Mouse (Mus musculus) natural killer cell, adult 2 months (primary cell): ENCODE data around the gene Dnase1l3.

Experiments used
- DNase-seq, 2 experiments: peaks; one replicate each; pipeline ENCODE4 v3.0.0; 2022; ENCODE audit warnings: low spot score in 2 of 2

Dnase1l3 gene

DNA sequence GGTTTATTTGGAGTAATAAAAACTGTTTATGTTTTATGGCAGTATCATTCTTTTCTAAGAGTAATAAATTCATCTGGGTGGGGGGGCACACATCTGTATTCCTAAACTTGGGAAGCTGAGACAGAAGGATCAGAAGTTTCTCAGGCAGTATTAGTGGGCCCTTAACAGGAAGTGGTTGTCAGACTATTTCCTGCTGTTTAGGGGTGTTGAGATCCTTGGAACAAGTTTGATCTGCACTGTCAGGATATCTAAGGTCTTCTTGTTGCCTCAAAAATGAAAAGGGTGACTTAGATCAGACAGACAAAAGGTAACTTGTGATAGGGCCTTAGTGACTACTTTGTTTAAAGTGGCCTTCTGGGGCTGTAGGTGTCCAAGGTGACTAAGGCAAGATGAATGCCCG lies 16.2 kb downstream of the Dnase1l3 start:
- DNase-seq: no peak

DNA sequence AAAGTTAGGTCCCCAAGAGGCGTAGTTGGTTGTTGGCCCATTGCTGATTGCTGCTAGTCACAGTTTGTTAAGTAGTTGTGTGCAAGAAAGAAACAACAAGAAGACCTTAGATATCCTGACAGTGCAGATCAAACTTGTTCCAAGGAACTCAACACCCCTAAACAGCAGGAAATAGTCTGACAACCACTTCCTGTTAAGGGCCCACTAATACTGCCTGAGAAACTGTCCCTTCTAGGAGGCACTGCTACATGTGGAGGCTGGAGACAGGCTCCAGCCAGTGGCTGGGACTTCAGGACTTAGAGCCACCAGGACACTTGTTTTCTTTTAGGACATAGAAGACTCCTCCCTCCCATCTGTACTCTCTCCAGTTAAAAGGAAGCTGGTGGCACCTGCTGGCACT lies 16.9 kb downstream of the Dnase1l3 start:
- DNase-seq: no peak

DNA sequence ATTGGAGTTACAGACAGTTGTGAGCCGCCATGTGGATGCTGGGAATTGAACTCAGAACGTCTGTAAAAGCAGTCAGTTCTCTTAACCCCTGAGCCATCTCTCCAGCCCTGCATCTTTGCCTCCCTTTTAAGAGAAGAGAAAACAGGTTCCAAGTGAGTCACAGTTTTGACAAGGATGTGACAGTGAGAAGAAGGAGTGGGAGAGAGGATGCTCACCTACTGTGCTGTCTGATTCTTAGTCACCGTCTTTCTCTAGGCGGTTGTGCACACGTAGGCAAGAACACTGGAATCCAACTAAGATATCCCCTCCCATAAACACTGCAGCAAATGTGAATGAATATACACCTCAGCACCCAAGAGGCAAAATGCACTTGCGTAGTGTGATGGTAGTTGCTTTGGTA lies 19.2 kb downstream of the Dnase1l3 start:
- no peak for DNase-seq

- no peak for DNase-seq
These were observed 19.7 kb downstream of the Dnase1l3 start for GRCm38 (mm10) chr14:7974643-7975042.

- DNase-seq: no peak
These were observed 22.4 kb downstream of the Dnase1l3 start for GRCm38 (mm10) chr14:7971889-7972493.

DNA sequence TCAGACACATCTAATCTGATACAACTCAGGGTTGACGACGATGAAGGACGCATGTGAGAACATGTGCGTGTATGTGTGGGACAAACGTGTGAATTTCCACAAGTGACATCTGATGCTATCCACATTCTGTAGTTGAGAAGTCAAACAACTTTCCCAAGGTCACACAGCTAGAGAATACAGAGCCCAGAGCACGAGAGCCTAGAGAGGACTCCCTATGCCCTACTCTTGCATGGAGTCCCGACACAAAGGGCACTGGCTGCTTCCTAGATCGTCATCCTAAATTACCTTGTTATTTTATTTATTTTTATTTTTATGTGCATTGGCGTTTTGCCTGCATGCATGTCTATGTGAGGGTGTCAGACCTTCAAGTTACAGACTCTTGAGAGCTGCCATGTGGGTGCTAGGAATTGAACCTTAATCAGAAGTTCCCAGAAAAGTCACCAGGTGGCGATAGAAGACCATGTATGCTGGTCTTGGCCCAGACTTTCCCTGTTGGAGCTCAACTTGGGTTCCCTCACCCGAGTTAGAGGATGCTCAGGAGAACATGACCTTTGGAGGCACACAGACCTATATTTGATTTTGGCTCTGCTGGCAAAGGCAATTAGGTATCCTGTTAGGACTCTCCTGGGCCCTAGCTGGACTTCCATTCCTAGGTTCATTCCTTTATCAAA lies 30.0 kb downstream of the Dnase1l3 start:
- peak; percentile 26 to 57 for DNase-seq

- no peak for DNase-seq
These were observed 31.2 kb downstream of the Dnase1l3 start for GRCm38 (mm10) chr14:7963160-7963559.

DNA sequence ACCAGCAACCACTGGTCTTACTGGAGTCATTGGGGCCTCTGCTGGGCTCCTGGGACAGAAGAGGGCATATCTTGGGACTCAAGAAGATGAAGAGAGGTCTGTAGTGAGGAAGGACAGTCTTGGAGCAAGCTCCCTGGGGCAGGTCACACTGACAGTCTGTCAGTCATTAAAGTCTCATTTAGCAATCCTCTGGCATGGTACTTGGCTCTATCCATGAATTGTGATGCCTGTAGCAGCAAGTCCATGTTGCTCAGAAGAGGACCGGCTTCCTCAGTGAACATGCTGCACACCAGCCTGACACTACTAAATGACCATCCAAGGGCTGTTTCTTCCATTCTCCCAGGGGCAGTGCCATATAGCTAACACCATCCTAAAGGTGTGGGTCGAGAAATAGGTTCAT lies 31.7 kb downstream of the Dnase1l3 start:
- DNase-seq: no peak

DNA sequence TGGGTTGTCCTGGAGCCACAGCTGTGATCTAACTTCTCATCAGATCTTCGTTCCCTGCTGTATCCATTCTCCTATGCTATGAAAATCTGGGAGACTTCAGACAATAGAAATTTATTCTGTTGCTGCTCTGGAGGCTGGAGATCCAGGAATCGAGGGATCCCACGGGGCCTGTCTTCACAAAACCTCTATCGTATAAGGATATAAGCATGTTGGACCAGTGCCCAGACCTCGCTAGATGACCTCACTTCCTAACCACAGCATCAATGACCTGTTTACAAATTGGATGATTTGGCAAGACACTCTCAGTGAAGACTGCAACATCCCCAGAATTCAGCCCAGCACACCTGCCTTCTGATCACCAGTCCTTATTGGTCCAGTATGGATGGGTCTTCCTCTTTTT lies 32.7 kb downstream of the Dnase1l3 start:
- DNase-seq: no peak

- DNase-seq: no peak
These were observed 33.8 kb downstream of the Dnase1l3 start for GRCm38 (mm10) chr14:7960616-7961015.

GRCm38 (mm10) chr14:7957049-7957448 lies 37.3 kb downstream of the Dnase1l3 start, which contains the start of gene Gm45521:
TSS of gene Gm45521 (plus strand) at chr14:7957288.
- no peak for DNase-seq

DNA sequence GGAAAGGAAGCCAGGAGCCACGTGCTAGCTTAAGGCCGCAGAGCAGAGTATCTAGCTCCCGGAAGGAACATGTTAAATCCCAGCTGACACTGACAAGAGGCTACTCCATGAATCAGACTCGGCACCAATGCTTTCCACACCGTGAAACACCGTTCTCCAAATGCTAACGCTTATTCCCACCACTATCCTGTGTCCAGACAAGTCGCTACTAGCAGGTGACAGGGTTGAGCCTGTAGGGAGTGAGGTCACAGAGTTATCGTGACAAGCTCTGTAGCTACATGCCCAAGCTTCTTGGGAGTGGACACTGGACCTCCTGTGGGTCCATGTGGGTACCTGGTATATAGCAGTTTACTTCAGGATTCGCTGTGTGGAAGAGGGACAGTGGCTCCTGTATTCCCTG lies 37.9 kb downstream of the Dnase1l3 start:
- no peak for DNase-seq

DNA sequence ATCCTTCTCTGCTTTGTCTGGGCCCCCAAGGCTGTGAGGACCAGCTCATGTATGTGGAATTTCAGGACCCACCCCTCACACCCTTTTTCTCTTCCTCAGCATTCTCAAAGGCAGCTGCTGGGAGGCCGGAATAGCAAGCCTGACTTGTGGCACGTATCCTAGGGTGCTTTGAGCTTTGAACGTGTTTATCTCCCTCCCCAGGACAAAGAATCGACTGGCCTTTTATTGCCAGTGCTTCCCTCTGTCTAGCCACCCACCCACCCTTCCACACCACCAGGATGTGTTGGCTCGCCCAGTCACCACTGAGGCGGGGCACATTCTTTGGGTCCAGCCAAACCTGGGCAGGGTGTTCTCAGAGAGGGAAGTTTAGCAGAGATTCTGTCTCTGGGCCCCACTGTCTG lies 40.3 kb downstream of the Dnase1l3 start:
- no peak for DNase-seq

- DNase-seq: no peak
These were observed 41.6 kb downstream of the Dnase1l3 start for GRCm38 (mm10) chr14:7952610-7953254.

DNA sequence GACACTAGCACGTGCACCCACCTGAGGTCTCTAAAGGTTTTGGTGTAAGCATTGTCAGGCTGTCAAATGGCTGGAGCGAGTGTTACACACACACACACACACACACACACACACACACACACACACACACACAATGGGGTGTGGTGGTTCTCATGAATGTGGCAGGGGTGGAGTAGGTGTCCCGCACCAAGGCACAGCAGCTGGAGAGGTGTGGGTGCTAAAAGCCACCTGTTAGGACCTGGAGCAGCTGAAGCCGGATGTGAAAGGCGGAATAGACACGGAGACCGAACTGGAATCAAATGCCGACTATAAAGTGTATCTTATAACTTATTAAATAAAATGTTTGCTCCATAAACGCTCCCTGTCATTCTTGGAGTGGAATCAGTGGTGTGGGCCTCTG lies 43.1 kb downstream of the Dnase1l3 start:
- no peak for DNase-seq

GRCm38 (mm10) chr14:7945261-7945660 lies 49.1 kb downstream of the Dnase1l3 start:
- no peak for DNase-seq

- DNase-seq: no peak
These were observed 49.9 kb downstream of the Dnase1l3 start for GRCm38 (mm10) chr14:7944349-7945039.

DNA sequence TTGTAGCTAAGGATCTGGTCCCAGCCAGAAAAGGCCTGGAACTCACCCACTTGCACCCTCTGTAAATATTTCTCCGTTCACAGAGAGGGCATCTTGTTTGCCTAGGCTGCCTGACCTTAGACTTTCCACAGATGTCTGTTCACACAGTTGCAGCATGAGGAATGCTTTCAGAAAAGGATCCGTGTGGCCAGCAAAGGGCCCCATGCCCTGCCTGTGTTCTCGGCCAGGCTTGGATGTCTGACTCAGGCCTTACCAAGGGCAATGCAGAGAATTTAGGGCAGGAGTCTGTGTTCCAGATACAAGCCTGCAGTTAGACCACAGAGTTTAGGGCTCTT lies 50.6 kb downstream of the Dnase1l3 start:
- DNase-seq: no peak

- no peak for DNase-seq
These were observed 51.1 kb downstream of the Dnase1l3 start for GRCm38 (mm10) chr14:7943101-7943800.

- no peak for DNase-seq
These were observed 53.0 kb downstream of the Dnase1l3 start for GRCm38 (mm10) chr14:7941413-7941812.

- no peak for DNase-seq
These were observed 55.3 kb downstream of the Dnase1l3 start for GRCm38 (mm10) chr14:7938809-7939784.
